Mouse (Mus musculus): ENCODE results near the gene Ogdh.
"Not testable (repeated sequence)": the region's sequence is repeated elsewhere in the genome, so short reads cannot be mapped to it uniquely, and the experiment has no call there.

Ogdh gene

GRCm38 (mm10) chr11:6291401-6292115 is at the start of gene Ogdh:
Gene Ogdh, plus strand, starts transcription at chr11:6291633.
- DNase-seq: peak; percentile 99

GRCm38 (mm10) chr11:6244707-6245106 is 46.7 kb upstream of the Ogdh start:
- no peak for DNase-seq

GRCm38 (mm10) chr11:6252248-6252647 is 39.2 kb upstream of the Ogdh start:
- DNase-seq: no peak

DNA sequence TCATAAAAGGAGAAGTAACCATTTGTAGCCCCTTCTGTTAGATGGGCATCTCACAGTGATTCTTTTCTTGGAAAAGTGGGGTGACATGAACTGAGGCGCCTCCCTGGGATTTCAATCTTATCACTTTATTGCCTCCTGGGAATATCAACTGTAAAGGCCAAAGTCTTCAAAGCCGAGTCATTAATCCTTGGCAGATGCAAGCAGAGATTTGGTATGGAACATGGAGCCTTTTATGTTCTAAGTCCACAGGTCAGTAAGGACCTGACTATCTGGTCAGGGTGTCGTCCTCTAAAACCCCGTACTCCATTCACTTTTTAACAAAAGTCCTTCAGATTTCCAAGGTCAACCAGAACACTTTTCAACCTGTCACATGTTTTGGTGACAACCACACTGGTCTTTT is 38.6 kb upstream of the Ogdh start:
- no peak for DNase-seq

GRCm38 (mm10) chr11:6254602-6255001 is 36.8 kb upstream of the Ogdh start:
- DNase-seq: not testable (repeated sequence)

GRCm38 (mm10) chr11:6256490-6257072 is 34.9 kb upstream of the Ogdh start:
- no peak for DNase-seq

- DNase-seq: no peak
These were observed 32.0 kb upstream of the Ogdh start for GRCm38 (mm10) chr11:6259413-6259812.

- peak; percentile 73 for DNase-seq
These were observed 29.9 kb upstream of the Ogdh start for GRCm38 (mm10) chr11:6261434-6262082.

DNA sequence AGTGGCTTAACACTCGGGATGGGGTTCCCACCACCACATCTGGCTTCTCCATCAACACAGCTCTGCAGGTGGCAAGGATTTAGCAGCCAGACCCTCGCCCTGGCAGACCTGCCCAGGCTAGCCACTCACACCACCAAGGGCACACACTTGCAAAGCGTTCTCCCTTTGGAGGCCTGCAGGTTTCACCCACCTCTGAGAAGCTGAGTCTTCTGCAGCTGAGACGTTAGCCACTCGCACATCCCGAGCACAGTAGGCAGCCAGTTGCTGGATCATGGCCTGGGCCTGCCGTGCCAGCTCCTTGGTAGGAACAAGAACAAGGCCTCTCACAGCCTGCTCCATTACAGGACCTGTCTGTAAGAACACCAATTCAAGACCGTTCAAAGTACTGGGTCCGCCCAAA is 24.8 kb upstream of the Ogdh start:
- no peak for DNase-seq

- peak; percentile 88 for DNase-seq
These were observed 23.8 kb upstream of the Ogdh start, which contains the start of gene Ddx56 for GRCm38 (mm10) chr11:6267320-6268254. Gene Ddx56, minus strand, starts transcription at chr11:6267772.

DNA sequence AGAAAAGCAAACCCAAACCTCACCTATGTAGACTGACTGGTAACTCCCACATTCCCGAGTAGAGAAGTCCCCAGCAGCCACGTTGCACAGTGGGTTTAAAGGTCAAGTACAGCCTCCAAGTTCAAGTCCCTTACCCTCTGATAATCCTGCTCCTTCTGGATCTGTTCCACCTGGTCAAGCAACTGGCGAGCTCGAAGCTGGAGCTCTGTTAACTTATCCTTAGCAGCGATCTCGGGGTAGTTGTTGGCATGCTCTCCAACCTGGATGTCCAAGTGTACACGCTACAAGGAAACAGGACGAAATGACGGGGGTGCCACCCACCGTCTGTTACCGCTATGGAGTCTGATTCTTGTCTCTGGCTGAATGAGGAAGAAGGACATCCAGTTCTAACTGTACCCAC is 17.8 kb upstream of the Ogdh start:
- no peak for DNase-seq

DNA sequence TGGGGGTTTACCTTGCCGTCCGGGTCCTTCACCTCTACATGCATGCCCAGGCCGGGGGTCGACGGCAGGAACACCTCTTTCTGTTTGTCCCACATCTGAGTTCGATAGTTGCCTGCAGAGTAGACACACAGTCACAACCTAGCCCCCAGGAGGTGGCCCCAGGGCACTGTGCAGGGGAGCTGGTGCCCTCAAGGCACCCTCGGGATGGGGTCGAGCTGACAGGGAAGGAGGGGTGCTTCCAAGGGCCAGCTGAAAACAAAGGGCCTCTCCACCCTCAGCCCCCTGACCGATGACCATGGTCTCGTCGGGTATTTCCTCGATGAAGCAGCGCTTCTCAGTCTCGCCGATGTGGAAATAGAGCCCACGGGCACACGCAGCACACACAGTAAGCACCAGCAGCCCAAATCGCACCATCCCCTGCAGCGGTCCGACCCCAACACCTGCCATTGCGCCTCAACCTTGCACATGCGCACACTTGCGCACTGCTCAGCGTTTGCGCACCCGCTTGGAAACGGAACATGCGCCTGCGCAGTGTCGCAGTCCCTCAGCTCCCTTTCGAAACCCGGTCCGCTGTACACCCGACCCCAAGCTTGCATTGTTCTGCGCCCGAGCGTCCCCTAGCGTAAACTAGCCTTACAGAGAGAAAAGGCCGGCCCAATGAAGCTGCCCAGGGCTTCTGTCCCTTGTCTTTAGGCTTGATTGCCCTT is 16.9 kb upstream of the Ogdh start, which contains the start of gene Tmed4:
Tmed4 (minus strand) TSS at position 484 of the 707 bp plus-strand sequence.
- peak; percentile 98 for DNase-seq

DNA sequence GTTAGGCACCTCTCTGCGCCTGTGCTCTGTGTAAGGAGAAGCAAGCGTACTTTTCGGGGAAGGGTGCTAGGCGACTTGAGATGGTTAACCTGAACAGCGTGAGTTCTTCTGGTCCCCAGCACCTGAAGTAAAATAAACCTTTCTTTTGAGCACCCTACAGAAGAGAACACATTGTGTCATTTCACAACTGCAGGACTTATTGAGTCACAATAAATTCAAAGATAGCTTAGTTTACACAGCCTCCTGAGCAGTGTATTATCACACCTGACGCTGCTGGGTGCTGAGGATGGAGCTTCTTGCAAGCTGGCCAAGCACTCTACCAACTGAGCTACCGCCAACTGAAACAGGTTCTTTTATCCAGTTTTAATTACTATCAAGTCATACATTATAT is 16.3 kb upstream of the Ogdh start:
- DNase-seq: no peak

GRCm38 (mm10) chr11:6276466-6276865 is 15.0 kb upstream of the Ogdh start:
- no peak for DNase-seq

DNA sequence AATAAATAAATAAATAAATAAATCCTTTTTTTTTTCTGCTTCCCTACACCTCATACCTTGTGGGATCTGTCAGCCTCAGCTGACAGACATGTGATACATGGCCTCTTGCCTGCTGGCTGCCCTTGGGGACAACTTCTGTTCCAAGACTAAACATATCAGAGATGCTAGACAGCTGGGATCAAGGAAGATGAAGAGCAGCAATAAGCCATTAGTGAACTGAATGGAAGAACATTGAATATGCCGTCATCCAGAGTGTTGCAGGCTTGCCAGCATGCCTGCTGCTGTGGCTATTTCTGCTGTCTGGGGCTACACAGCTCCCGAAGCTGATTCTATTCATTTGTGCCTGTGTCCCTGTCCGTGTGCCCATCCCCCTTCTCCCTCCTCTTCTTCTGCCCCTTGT is 8.5 kb upstream of the Ogdh start:
- no peak for DNase-seq

DNA sequence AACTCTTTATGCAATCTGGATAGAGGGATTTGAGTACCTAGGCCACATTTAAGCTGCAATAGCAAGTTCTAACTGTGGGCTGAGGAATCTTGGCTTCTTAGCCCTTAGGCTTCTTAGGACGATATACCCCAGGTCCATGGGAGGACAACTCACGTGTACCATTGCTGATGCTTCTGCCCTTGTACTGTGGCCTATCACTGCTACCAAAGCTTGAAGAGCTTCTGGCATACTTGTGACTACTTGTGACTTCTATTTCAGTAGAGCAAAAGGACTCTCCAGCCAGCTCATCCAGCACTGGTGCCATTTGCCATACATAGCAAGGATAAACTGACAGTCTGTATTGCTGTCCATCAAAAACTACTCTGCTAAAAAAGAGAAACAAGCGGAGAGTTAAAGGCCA is 1.3 kb upstream of the Ogdh start:
- DNase-seq: no peak

DNA sequence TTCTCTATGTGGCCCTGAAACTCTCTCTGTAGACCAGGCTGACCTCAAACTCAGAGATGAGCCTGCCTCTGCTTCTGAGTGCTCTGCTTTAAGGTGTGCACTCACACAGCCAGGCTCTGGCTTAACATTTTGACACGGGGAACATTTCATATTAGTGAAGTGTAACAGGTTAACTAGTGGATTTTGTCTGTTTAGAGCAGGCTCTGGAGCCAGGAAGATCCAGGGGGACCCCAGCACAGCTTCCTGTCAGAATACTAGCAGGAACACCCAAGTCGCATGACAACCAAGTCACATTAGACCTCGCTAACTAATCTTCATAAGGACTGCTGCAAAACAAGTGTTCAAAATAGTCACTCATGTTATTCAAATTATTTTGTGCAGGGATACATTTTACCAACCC is 550 bp upstream of the Ogdh start:
- peak; percentile 14 for DNase-seq

DNA sequence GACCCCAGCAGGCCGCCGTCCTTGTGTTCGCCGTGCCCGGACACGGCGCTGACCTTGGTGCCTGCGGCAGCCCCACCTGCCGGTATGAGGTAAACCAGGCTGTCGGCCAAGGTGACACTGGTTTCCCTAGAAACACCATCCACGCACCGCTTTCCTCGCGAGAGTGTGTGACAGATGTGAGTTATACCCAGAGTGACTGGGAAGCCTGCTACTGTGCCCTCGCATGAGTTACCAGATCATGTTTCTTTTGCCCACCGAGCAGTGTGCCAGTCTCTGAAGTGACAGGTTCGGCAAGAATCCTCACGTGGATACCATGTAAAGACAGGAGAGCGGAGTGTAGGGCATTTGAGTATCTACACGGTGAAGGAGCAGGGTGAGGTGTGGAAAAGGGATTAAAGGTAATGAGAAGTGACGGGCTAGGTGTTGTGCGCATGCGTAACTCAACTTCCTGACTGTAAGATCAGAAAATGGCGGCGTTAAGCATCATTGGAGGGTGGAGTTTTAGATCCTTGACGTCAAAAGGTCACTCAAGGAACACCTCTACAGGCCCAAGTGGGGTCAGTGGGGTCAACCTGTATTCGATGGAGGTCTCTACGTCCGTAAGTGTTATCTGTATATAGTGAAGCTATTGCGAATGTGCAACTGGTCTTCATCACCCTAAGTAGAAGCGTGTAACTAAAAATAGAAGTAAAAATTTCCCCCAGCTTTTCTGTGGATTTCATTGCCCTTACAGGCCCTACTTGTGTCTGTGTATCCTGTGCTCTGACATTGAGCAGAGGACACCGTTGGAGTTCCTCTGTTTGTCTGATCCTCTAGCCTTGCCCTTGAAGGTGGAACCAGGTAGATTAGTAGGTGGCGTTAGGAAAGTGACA is 919 bp downstream of the Ogdh start:
- peak; percentile 77 for DNase-seq

- DNase-seq: no peak
These were observed 1.5 kb downstream of the Ogdh start for GRCm38 (mm10) chr11:6292988-6293349.

GRCm38 (mm10) chr11:6293601-6294000 is 2.2 kb downstream of the Ogdh start:
- no peak for DNase-seq

GRCm38 (mm10) chr11:6294632-6295031 is 3.2 kb downstream of the Ogdh start:
- no peak for DNase-seq
